Mouse (Mus musculus) bone marrow, adult 2 months (tissue): ENCODE data around the gene B4galt3.

Experiments used
- CTCF ChIP-seq: fragments of 200-500 bp; IDR thresholded peaks from 2 replicates; pipeline ENCODE4 v1.5.1; 2011; ENCODE audit warnings: low read length, control low read depth; ENCODE audit not compliant: control insufficient read depth, insufficient read depth
- POLR2A ChIP-seq: fragments of 200-500 bp; IDR thresholded peaks from 2 replicates; pipeline ENCODE4 v1.6.1; 2011; ENCODE audit warnings: low read depth, mild to moderate bottlenecking, control low read depth, low read length, borderline replicate concordance; ENCODE audit not compliant: control insufficient read depth

- TF ChIP-seq POLR2A (no peak), CTCF (no peak)
These were observed 9.0 kb downstream of the B4galt3 start for GRCm38 (mm10) chr1:171279012-171279705.
